Mouse (Mus musculus) hematopoietic stem cell, adult 5-6 weeks (primary cell): Measurements from ENCODE around the gene Rora. TPM values are rescaled to one million over a fixed set of nuclear protein-coding genes. Genes with fewer than 3 reads are reported as not detected.

ENCODE experiments used
- ATAC-seq, 2 experiments: fragments of 125-278 bp in 1 of 2; replicated peaks in 1 of 2; 2 replicates each; pipeline ENCODE4 v1.8.0; 2016 to 2017; ENCODE audit warnings: inconsistent platforms in 2 of 2, mild to moderate bottlenecking in 2 of 2, moderate number of reproducible peaks in 2 of 2, low read depth in 1 of 2, moderate TSS enrichment in 1 of 2; ENCODE audit not compliant: low FRiP score in 2 of 2, poor library complexity in 2 of 2, severe bottlenecking in 2 of 2, insufficient read depth in 1 of 2, low TSS enrichment in 1 of 2
- total RNA-seq: library from RNA; stranded (forward); fragments of 172-1452, 232-1000 nt; gene quantifications from 2 replicates; pipeline ENCODE4 v1.2.3, GENCODE M21; 2017

Gene Rora
- total RNA-seq, 1 experiment from 2014 or later = 11.0 TPM

- no peak for ATAC-seq
Measured at GRCm38 (mm10) chr9:68786614-68787293, 133.2 kb downstream of the Rora start.

GRCm38 (mm10) chr9:68787665-68788064 is 134.1 kb downstream of the Rora start:
- no peak for ATAC-seq

- no peak for ATAC-seq
Measured at GRCm38 (mm10) chr9:68790922-68791321, 137.3 kb downstream of the Rora start.

DNA sequence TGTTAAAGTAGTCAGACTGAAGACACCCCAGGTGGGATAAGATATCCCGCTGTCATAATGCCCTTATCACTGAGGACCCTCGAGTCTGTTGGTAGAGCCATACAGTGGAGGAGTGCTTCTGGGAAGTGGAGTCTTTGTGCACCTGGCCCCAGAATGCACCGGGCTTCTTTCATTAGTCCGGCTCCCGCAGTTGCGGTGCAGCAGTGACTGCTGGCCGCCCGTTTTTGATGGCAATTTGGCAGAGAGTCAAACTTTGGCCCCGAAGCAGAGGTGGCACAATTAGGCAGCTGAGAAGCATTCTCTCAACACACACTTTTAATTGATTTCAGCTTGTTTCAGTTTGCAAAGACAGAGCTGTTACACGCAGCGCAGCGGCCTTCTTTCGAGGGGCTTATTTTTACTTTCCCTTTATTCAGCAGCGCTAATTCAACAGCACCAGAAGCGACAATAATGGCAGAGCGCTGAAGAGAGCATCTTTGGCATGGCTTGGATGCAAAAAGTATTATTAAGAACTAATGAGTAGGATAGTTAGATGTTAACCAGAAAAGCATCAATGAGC is 138.5 kb downstream of the Rora start:
- no peak for ATAC-seq

DNA sequence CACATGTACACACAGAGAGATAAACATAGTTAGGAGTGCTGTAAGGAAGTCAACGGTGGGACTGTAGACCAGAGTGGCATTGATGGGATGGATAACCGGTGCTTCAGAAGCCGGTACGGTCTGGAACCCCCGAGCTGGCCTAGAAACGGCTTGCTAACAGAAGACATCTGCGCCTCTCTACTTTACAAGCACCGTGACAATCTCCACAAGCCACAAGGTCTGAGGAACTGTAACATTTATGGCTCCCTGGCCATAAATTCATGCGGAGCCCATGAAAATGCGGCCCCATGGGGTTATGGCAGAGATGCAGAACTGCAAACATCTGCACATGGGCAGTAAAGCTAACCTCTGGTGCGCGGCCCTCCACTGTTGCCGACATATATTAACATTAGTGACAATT is 141.7 kb downstream of the Rora start:
- no peak for ATAC-seq

DNA sequence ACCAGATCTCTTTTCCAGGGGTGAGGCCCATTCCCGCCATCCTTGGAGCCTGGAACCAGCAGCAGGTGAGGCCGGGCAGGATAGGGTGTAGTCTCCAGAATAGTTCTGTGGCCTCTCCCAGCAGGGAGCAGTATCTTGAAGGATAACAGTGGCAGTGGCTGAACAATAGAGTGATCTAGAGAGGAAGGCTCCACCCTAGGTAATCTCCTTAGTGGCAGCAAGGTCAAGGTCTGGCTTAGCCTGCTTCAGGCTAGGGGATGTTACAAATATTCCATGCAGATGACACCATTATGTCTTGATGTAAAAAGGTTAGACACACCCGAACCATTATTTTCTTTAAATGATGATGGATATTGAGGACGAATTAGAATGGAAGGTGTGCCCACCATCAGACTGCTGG is 144.6 kb downstream of the Rora start:
- ATAC-seq = no peak

DNA sequence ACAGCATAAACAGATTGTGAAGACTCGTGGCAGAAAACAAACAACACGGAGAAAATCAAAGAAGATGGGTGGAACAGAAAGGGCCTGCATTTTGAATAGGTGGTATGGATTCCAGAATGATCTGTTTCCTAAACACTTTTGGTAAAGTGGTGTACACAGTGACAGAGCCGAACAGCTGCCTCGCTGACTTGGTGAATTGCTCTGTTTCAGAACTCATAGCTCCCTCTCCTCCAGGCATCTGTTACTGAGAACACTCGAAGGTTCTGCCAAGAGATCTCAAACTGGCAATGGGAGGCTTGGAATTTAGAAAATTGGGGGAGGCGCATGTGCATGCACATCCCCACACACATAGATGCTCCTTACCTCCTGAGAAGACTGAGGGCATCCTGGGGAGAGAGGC is 145.5 kb downstream of the Rora start:
- ATAC-seq = no peak

GRCm38 (mm10) chr9:68804229-68804628 is 150.6 kb downstream of the Rora start:
- ATAC-seq = no peak

DNA sequence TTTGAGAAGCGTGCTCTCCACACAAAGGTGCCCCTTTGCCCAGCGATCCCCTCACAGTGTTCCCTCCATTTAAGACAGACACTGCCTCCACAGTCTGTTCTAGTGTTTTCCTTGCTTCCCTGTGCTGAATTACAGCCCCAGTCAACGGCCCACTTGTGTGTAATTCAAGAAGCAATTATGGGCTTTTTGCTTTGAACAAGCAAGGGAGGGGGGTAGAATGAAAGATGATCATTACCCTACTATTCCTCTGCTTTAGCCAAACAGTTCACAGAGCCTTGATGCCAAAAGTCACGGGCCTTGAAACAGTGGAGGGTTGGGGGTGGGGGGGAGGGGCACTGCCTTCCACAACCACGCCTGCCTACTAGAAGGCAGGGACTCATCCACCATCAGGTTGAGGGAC is 152.2 kb downstream of the Rora start:
- no peak for ATAC-seq

GRCm38 (mm10) chr9:68807735-68808134 is 154.1 kb downstream of the Rora start:
- no peak for ATAC-seq

GRCm38 (mm10) chr9:68809536-68809935 is 155.9 kb downstream of the Rora start:
- no peak for ATAC-seq

GRCm38 (mm10) chr9:68814723-68815122 is 161.1 kb downstream of the Rora start:
- ATAC-seq = no peak

DNA sequence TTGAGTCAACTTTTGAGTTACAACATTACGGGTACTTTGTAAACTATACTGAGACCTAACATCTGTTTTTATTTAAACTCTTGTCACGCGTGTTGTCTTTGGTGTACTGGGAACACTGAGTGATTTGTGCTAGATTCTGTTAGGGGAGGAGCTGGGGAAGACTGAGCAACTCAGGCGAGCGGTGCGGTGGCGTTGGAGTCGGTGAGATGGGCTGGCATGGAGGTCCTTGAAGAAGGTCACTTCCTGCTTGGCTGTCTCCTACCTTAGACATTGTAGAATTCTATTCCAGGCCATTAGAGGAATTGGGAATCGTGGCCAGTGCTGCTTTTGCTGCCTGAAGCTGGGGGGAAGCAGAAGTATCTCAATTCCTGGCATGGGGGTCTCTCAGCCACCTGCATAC is 162.3 kb downstream of the Rora start:
- ATAC-seq = no peak

DNA sequence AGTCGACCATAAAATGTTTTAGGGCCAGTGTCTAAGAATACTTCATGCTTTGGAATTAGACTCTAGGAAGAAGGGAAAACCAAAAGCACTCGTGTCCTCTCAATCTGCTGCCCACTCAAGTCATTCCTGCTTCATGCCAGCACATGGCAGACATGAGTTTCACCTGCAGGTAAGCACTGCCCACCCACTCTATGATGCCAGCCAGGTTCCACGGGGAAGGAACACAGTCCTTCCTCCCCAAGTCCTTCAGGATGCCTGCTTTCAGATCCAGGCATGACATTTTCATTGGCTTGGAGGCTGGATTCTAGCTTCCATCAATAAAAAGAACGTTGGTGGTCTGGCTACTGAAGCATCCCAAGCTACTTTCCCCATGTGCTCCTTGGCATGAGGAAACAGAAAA is 166.4 kb downstream of the Rora start:
- no peak for ATAC-seq

DNA sequence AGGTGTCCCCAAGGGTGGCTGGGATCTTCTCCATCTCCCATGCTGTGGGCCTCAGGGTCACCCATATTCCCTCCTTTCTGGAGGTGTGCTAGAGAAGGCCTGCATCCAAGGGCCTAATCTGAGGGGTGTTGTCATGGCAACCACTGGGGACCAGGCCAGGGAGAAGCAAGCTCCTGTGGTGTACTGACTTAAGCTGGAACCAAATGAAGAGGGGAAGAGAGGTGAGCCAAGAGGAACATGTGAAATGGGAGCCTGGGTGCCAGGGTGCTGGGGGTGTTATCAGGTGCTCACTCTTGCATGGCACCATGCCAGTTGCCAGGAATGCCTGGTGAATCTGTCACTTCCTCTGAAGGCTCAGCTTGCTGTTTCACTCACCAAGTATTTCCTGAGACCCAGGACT is 166.9 kb downstream of the Rora start:
- ATAC-seq = no peak

GRCm38 (mm10) chr9:68821388-68821787 is 167.8 kb downstream of the Rora start:
- ATAC-seq = no peak

- no peak for ATAC-seq
Measured at GRCm38 (mm10) chr9:68823292-68823691, 169.7 kb downstream of the Rora start.

GRCm38 (mm10) chr9:68825107-68825506 is 171.5 kb downstream of the Rora start:
- no peak for ATAC-seq

DNA sequence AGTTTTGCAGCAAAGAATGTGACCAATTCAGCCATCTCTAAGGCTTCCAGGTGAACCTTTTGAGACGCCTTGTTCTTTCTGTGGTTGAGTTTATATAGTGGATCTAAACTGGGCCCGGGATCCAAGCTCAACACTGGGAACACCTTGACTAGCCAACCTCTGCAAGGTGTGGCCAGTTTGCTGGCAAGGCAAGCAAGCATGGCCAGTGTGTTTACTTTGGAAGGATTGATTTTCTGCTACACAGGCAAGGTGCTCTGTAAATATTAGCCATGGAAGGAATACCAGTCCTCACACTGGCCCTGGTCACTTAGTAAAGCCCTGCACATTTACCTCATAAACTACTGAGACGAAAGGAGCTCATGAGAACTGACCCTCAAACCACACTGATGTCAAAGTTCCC is 172.3 kb downstream of the Rora start:
- ATAC-seq = no peak
